Mouse (Mus musculus) heart, embryonic 10.5 days (tissue): ENCODE data around the gene Atp5d. TPM values are rescaled to one million over a fixed set of nuclear protein-coding genes. Genes with fewer than 3 reads are reported as not detected.
A peak's percentile ranks its signal among the peaks of the same experiment; 100 is the strongest.

Experiments
- DNase-seq: peaks from one replicate; pipeline ENCODE4 v3.0.0-alpha.2; 2017; ENCODE audit warnings: low spot score
- H3K27ac ChIP-seq: fragments of 300-500 bp; sonication (generic); 2 replicates; pipeline ENCODE4 v1.5.1; 2016; ENCODE audit warnings: mild to moderate bottlenecking
- H3K27me3 ChIP-seq: fragments of 300-500 bp; sonication (generic); 2 replicates; pipeline ENCODE4 v1.6.1; 2016; ENCODE audit warnings: mild to moderate bottlenecking; ENCODE audit not compliant: poor library complexity, insufficient read depth, severe bottlenecking
- H3K36me3 ChIP-seq: fragments of 300-500 bp; sonication (generic); 2 replicates; pipeline ENCODE4 v1.6.1; 2016; ENCODE audit warnings: mild to moderate bottlenecking, moderate library complexity
- H3K4me1 ChIP-seq: fragments of 300-500 bp; sonication (generic); 2 replicates; pipeline ENCODE4 v1.6.1; 2016; ENCODE audit warnings: mild to moderate bottlenecking
- H3K4me3 ChIP-seq: fragments of 300-500 bp; sonication (generic); 2 replicates; pipeline ENCODE4 v1.5.1; 2016; ENCODE audit warnings: mild to moderate bottlenecking, moderate library complexity
- H3K9me3 ChIP-seq: fragments of 300-500 bp; sonication (generic); 2 replicates; pipeline ENCODE4 v1.6.1; 2016; ENCODE audit warnings: mild to moderate bottlenecking, moderate library complexity
- WGBS: fragments of 180-500 bp; shearing (Covaris S2); methylation state at CpG from one replicate; pipeline ENCODE4 v1.1.7; 2016; 5-methylcytosine and 5-hydroxymethylcytosine counted together
- polyA plus RNA-seq: library from polyadenylated mRNA; unstranded; fragments of >200 nt; fragmentation: Nextera tagmentation; extraction: Ambion mirVana; gene quantifications from 2 replicates; pipeline ENCODE4 v1.2.1, GENCODE M21; 2016

Gene Atp5d
- polyA plus RNA-seq, 1 experiment from 2014 or later: 689 TPM

DNA sequence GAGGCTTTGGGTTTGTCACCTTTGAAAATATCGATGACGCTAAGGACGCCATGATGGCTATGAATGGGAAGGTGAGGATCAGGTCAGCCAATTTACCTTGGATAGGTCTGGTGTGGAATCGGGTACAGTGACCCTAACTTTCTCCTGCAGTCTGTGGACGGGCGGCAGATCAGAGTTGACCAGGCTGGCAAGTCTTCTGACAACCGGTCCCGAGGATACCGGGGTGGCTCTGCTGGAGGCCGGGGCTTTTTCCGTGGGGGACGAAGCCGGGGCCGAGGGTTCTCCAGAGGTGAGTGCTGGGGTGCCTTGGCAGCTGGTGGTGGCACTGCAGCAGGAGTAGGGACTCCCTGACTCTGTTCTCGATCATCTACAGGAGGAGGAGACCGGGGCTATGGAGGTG lies 31.6 kb downstream of the Atp5d start:
- Histone ChIP-seq H3K36me3 (peaks cover 32% of the 10 kb centered on the region), H3K4me1 (peaks cover 59% of the 10 kb centered on the region), H3K9me3 (no peaks in the 10 kb centered on the region), H3K4me3 (0 out of 2 replicates have a peak overlapping the region, but pooled peaks have one; percentile 12), H3K27me3 (no peaks in the 10 kb centered on the region), H3K27ac (no peak overlapping the region)
- no peak for DNase-seq
- 95% methylated on average over 16 of the region's 16 CpGs for WGBS

- no peaks in the 10 kb centered on the region for H3K9me3 ChIP-seq
- 0 out of 2 replicates have a peak overlapping the region, but pooled peaks have one; percentile 12 for H3K4me3 ChIP-seq
- peaks cover 56% of the 10 kb centered on the region for H3K4me1 ChIP-seq
- DNase-seq: no peak
- no peaks in the 10 kb centered on the region for H3K27me3 ChIP-seq
- no peak overlapping the region for H3K27ac ChIP-seq
- 95% methylated on average over 19 of the region's 19 CpGs for WGBS
- peaks cover 32% of the 10 kb centered on the region for H3K36me3 ChIP-seq
Measured at GRCm38 (mm10) chr10:80170601-80171021, 32.2 kb downstream of the Atp5d start.

- peaks cover 32% of the 10 kb centered on the region for H3K36me3 ChIP-seq
- H3K4me1 ChIP-seq: peaks cover 57% of the 10 kb centered on the region
- no peaks in the 10 kb centered on the region for H3K9me3 ChIP-seq
- no peak overlapping the region for H3K4me3 ChIP-seq
- WGBS: 90% methylated on average over 15 of the region's 15 CpGs
- H3K27ac ChIP-seq: no peak overlapping the region
- no peaks in the 10 kb centered on the region for H3K27me3 ChIP-seq
- no peak for DNase-seq
Measured at GRCm38 (mm10) chr10:80171252-80171651, 32.8 kb downstream of the Atp5d start.

GRCm38 (mm10) chr10:80171760-80172526 lies 33.5 kb downstream of the Atp5d start:
- peak overlapping the region; percentile 73 for H3K4me3 ChIP-seq
- DNase-seq: no peak
- peaks cover 56% of the 10 kb centered on the region for H3K4me1 ChIP-seq
- peak overlapping the region; percentile 87 for H3K27ac ChIP-seq
- H3K9me3 ChIP-seq: no peaks in the 10 kb centered on the region
- H3K27me3 ChIP-seq: no peaks in the 10 kb centered on the region
- peaks cover 32% of the 10 kb centered on the region for H3K36me3 ChIP-seq
- 84% methylated on average over 45 of the region's 45 CpGs for WGBS

- WGBS: 5% methylated on average over 35 of the region's 35 CpGs
- peaks cover 32% of the 10 kb centered on the region for H3K36me3 ChIP-seq
- H3K27me3 ChIP-seq: no peaks in the 10 kb centered on the region
- peak; percentile 96 for DNase-seq
- peak within 1 kb of the TSS; percentile 87 for H3K27ac ChIP-seq
- no peaks in the 10 kb centered on the region for H3K9me3 ChIP-seq
- H3K4me1 ChIP-seq: peaks cover 58% of the 10 kb centered on the region
- H3K4me3 ChIP-seq: peak within 1 kb of the TSS; percentile 73
Measured at GRCm38 (mm10) chr10:80172527-80173292, 34.3 kb downstream of the Atp5d start, which contains the start of gene 1600002K03Rik. Gene 1600002K03Rik, plus strand, starts transcription at chr10:80172944.

- Histone ChIP-seq H3K36me3 (peaks cover 32% of the 10 kb centered on the region), H3K9me3 (no peaks in the 10 kb centered on the region), H3K4me1 (peaks cover 65% of the 10 kb centered on the region), H3K27ac (peak overlapping the region; percentile 87), H3K27me3 (no peaks in the 10 kb centered on the region), H3K4me3 (peak overlapping the region; percentile 73)
- no peak for DNase-seq
- WGBS: 7% methylated on average over 11 of the region's 11 CpGs
Measured at GRCm38 (mm10) chr10:80173358-80173757, 34.9 kb downstream of the Atp5d start.

DNA sequence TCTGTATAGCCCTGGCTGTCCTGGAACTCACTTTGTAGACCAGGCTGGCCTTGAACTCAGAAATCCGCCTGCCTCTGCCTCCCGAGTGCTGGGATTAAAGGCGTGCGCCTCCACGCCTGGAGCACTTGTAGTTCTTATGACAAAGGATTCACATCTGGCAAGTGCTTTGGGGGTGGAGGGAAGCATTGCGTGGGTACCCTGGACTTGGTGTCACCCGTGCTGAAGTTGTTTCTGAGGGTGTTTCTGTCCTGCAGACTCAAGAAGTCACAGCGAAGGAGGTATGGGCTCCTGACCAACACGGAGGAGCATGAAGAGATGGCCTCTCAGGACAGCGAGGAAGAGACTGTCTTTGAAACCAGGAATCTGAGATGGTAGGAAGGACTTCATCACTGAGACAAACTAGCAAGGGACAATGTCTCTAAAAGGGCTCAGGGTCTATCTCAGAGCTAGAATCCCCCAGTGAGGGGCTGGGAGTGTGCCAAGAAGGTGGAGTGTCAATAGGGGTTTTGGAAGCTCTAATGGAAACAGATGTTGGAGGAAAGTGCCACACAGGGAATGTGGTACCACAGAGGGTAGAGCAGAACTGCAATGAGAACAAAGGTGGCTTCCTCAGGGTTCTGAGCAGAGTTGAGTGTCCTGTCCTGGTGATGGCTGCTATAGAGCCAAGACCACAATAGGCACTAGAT lies 35.7 kb downstream of the Atp5d start:
- WGBS: 85% methylated on average over 10 of the region's 10 CpGs
- Histone ChIP-seq H3K27me3 (no peaks in the 10 kb centered on the region), H3K27ac (no peak overlapping the region), H3K4me3 (no peak overlapping the region), H3K9me3 (no peaks in the 10 kb centered on the region), H3K4me1 (peaks cover 63% of the 10 kb centered on the region), H3K36me3 (peaks cover 32% of the 10 kb centered on the region)
- DNase-seq: no peak

- Histone ChIP-seq H3K36me3 (peaks cover 31% of the 10 kb centered on the region), H3K4me3 (no peak overlapping the region), H3K27me3 (0 out of 2 replicates have a peak, but pooled peaks cover 1% of the 10 kb centered on the region), H3K9me3 (no peaks in the 10 kb centered on the region), H3K4me1 (peaks cover 63% of the 10 kb centered on the region), H3K27ac (no peak overlapping the region)
- WGBS: 33% methylated on average over 2 of the region's 2 CpGs
- DNase-seq: no peak
Measured at GRCm38 (mm10) chr10:80174705-80175104, 36.3 kb downstream of the Atp5d start.

- Histone ChIP-seq H3K9me3 (no peaks in the 10 kb centered on the region), H3K4me1 (peaks cover 67% of the 10 kb centered on the region), H3K36me3 (peaks cover 21% of the 10 kb centered on the region), H3K4me3 (peak overlapping the region; percentile 3), H3K27ac (no peak overlapping the region), H3K27me3 (peaks cover 10% of the 10 kb centered on the region)
- no peak for DNase-seq
- 26% methylated on average over 4 of the region's 4 CpGs for WGBS
Measured at GRCm38 (mm10) chr10:80175536-80176269, 37.3 kb downstream of the Atp5d start.

DNA sequence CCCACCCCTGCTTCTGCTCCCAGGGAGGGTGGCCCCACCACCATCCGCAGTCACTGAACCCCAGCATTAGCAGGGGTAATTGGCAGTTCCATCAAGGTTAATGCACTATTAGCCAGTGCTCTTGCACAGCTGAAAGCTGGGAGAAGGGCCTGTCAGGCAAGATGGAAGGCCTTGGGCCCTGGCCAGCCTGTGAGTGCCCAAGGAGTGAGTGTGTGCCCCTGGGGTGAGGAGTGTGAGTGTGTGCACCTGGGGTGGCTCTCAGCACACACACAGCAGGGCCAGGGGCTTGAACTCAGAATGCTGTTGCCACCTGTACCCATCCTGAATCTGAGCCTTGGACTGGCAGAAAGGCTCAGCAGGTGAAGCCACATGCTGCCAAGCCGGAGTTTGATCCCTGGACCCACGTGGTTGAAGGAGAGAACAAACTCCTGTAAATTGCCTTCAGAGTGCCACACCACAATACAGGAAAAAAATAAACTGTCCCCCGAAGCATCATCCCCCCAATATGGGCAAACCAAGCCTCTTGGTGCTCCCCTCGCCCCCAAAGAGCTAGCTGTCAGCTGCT lies 37.9 kb downstream of the Atp5d start:
- no peak overlapping the region for H3K4me3 ChIP-seq
- H3K27me3 ChIP-seq: peaks cover 13% of the 10 kb centered on the region
- no peak overlapping the region for H3K27ac ChIP-seq
- H3K4me1 ChIP-seq: peaks cover 74% of the 10 kb centered on the region
- no peaks in the 10 kb centered on the region for H3K9me3 ChIP-seq
- no peak for DNase-seq
- WGBS: 79% methylated on average over 5 of the region's 5 CpGs
- peaks cover 14% of the 10 kb centered on the region for H3K36me3 ChIP-seq

DNA sequence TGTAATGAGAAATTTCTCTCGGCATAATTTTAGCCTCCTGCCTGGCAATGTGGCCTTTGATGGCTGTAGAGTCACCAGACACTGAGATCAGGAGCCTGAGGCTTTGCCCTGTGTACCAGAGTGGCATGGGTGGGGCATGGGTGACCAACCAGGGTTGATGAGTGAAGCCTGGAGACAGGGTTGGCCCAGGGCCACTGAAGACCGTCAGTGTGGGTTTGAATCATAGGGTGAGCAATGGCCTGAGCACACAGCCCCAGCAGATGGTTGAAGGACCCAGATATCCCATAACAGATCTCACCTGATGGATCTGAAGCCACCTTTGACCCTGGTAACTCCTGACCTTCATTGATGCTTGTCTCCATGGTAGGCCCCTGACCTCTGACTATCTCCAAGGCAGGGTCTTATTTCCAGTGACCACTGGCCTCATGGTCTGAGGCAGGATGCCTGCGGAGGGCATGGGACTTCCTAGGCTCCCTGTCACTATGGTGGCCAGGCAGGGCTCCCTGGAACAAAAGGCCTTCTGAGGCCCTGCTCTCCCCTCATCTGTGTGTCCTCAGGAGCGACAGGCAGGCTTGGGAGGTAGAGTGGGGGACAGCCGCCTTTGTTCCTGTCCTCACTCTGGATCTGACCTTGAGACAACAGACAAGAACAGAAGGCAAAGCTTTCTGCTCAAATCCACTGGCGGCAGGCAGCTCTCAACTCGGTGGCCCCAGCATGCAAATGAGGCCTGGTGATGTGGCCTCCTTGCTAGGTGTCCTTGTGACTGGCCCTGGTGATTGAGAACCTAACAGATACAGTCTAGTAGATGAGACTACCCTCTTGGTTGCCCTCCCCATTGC lies 39.2 kb downstream of the Atp5d start:
- Histone ChIP-seq H3K27ac (peak overlapping the region; percentile 93), H3K4me3 (no peak overlapping the region), H3K4me1 (peaks cover 64% of the 10 kb centered on the region), H3K36me3 (peaks cover 5% of the 10 kb centered on the region; the same call in 1 of the 2 replicates), H3K9me3 (no peaks in the 10 kb centered on the region), H3K27me3 (peaks cover 16% of the 10 kb centered on the region)
- no peak for DNase-seq
- 58% methylated on average over 7 of the region's 7 CpGs for WGBS
